Mouse (Mus musculus): ENCODE measurements around the gene Slc24a3. TPM values are rescaled to one million over a fixed set of nuclear protein-coding genes. Genes with fewer than 3 reads are reported as not detected.

Gene Slc24a3
- polyA plus RNA-seq, 1 experiment from 2014 or later: 2.8 TPM

DNA sequence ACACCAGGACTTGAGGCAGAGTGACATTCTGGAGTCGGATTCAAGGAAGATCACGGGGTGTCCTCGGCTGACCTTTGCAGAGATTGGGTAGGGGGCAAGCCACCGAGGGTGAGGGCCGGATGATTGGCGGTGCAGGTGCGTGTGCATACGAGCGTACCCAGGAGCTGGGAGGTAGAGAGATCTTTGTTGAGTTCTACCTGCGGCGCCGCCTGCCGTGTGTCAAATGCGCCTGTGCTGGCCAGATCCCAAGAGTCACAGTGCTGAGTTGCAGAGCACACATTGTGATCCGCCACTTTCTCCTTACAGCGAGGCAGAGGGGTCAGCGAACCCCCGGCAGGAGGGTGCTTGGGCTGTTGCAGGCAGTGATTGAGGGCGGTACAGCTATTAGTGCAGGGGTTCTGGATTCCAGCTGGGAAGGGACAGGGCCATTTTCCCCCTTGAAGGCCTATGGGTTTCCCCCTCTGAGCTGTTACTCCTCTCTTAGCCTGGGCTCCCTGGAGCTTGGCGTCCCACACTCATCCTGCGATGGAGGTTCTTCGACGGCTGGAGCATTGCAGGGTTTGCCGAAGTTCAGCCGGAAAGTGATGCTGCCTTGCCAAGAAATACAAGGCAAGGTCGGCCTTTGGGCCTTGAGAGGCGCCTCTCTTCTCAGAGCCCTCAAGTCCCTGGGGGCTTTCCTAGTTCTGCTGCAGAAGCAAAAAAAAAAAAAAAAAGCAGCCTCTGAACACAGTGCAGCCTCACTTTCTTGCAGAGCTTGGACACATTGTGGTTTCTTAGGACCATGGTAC is 508.4 kb downstream of the Slc24a3 start:
- Histone ChIP-seq H3K9me3 (peaks cover 3% of the 10 kb centered on the region; the same call in 1 of the 2 replicates), H3K4me1 (peaks cover 54% of the 10 kb centered on the region), H3K27me3 (no peaks in the 10 kb centered on the region), H3K27ac (peak overlapping the region; percentile 81), H3K9ac (peak overlapping the region; percentile 78), H3K36me3 (0 out of 2 replicates have a peak, but pooled peaks cover 5% of the 10 kb centered on the region), H3K4me3 (peak overlapping the region; percentile 74), H3K4me2 (replicated peaks) (peak overlapping the region; percentile 91)
- 5% methylated on average over 27 of the region's 27 CpGs for WGBS
- ATAC-seq (ENCODE audit: low FRiP score, low read depth): 0 out of 2 replicates have a peak, but pooled peaks have one; percentile 9

GRCm38 (mm10) chr2:145676544-145676925 is 509.0 kb downstream of the Slc24a3 start:
- H3K4me2 ChIP-seq (replicated peaks): peak overlapping the region; percentile 91
- no peak overlapping the region for H3K9ac ChIP-seq
- peaks cover 54% of the 10 kb centered on the region for H3K4me1 ChIP-seq
- H3K36me3 ChIP-seq: 0 out of 2 replicates have a peak, but pooled peaks cover 5% of the 10 kb centered on the region
- peak overlapping the region; percentile 3; the same call in 1 of the 2 replicates for H3K4me3 ChIP-seq
- WGBS: 41% methylated on average over 3 of the region's 3 CpGs
- H3K9me3 ChIP-seq: peaks cover 3% of the 10 kb centered on the region; the same call in 1 of the 2 replicates
- no peak for ATAC-seq (ENCODE audit: low FRiP score, low read depth)
- no peak overlapping the region; the same call in 1 of the 2 replicates for H3K27ac ChIP-seq
- H3K27me3 ChIP-seq: no peaks in the 10 kb centered on the region

DNA sequence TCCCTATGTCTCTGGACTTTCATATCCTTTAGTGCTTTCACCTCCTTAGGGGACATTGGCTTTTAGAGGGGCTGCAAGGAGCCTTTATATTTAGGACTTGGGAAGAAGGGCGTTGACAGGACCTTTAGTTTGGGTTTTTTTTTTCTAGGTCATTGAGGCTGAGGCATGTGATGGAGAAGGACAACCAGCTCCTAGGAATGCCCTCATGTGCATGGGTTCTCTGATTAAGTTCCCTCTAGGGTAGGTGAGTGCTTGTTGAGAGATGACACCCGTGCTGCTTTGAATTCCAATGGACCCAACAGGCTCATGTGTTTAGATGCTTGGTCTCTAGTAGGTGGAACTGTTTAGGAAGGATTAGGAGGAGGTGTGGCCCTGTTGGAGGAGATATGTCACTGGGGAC is 509.4 kb downstream of the Slc24a3 start:
- no peak overlapping the region for H3K27ac ChIP-seq
- H3K36me3 ChIP-seq: 0 out of 2 replicates have a peak, but pooled peaks cover 5% of the 10 kb centered on the region
- H3K9ac ChIP-seq: no peak overlapping the region
- peaks cover 3% of the 10 kb centered on the region; the same call in 1 of the 2 replicates for H3K9me3 ChIP-seq
- H3K4me2 ChIP-seq (replicated peaks): peak overlapping the region; percentile 91
- ATAC-seq (ENCODE audit: low FRiP score, low read depth): no peak
- 0 out of 2 replicates have a peak overlapping the region, but pooled peaks have one; percentile 3 for H3K4me3 ChIP-seq
- H3K4me1 ChIP-seq: peaks cover 54% of the 10 kb centered on the region
- WGBS: 84% methylated on average over 2 of the region's 2 CpGs
- no peaks in the 10 kb centered on the region for H3K27me3 ChIP-seq

- peaks cover 3% of the 10 kb centered on the region; the same call in 1 of the 2 replicates for H3K9me3 ChIP-seq
- H3K4me2 ChIP-seq (replicated peaks): no peak overlapping the region
- no peak for ATAC-seq (ENCODE audit: low FRiP score, low read depth)
- no peak overlapping the region for H3K4me3 ChIP-seq
- H3K27ac ChIP-seq: 0 out of 2 replicates have a peak overlapping the region, but pooled peaks have one; percentile 22
- H3K36me3 ChIP-seq: 0 out of 2 replicates have a peak, but pooled peaks cover 5% of the 10 kb centered on the region
- no peak overlapping the region for H3K9ac ChIP-seq
- WGBS: 71% methylated on average over 2 of the region's 2 CpGs
- peaks cover 58% of the 10 kb centered on the region for H3K4me1 ChIP-seq
- no peaks in the 10 kb centered on the region for H3K27me3 ChIP-seq
These were observed 512.6 kb downstream of the Slc24a3 start for GRCm38 (mm10) chr2:145680141-145680540.

DNA sequence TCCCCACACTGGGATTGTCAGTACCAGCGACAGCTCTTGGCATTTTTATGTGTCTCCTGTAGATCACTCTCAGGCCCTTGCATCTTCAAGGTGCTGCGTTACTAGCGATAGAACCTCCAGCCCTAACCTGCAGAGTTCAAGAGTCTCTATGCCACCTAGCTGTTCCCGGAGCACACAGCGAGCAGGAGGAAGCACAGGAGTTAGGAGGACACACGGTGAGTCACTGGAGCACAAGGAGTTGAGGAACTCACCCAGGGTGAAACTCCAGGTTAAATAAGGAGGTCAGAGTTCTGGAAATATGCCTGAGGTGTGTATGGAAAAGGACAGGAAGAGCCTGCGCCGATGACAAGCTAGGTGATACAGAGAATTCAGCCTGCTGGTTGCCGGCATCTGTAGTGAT is 513.2 kb downstream of the Slc24a3 start:
- ATAC-seq (ENCODE audit: low FRiP score, low read depth): no peak
- WGBS: 72% methylated on average over 9 of the region's 9 CpGs

DNA sequence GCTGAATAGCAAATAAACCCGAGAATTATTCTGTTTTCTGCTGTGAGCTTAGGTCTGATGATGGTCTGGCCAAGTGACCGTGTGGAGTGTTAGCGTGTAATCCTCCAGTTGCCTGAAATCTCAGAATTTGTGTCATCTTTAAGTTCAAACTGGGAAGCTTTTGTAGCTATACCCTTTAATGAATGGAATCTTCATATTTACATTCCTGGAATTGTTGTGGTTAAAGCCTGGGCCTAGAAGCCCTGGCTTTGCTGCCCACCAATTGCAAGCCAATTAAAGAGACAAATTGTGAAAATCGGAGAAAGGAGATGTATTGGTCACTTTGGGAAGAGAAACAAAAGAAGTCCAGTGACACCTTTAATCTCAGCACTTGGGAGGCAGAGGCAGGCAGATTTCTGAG is 514.1 kb downstream of the Slc24a3 start:
- WGBS: 84% methylated on average over 4 of the region's 4 CpGs
- 0 out of 2 replicates have a peak, but pooled peaks cover 5% of the 10 kb centered on the region for H3K36me3 ChIP-seq
- H3K9me3 ChIP-seq: peaks cover 3% of the 10 kb centered on the region; the same call in 1 of the 2 replicates
- H3K27me3 ChIP-seq: no peaks in the 10 kb centered on the region
- H3K4me3 ChIP-seq: no peak overlapping the region
- ATAC-seq (ENCODE audit: low FRiP score, low read depth): no peak
- peaks cover 50% of the 10 kb centered on the region for H3K4me1 ChIP-seq
- no peak overlapping the region for H3K4me2 ChIP-seq (replicated peaks)
- H3K27ac ChIP-seq: no peak overlapping the region
- H3K9ac ChIP-seq: no peak overlapping the region

More for the DNA sequence above, 513.2 kb downstream of the Slc24a3 start:
- Histone ChIP-seq H3K9me3 (peaks cover 3% of the 10 kb centered on the region; the same call in 1 of the 2 replicates), H3K4me1 (peaks cover 58% of the 10 kb centered on the region), H3K27ac (no peak overlapping the region), H3K4me2 (replicated peaks) (no peak overlapping the region), H3K4me3 (no peak overlapping the region), H3K27me3 (no peaks in the 10 kb centered on the region), H3K9ac (no peak overlapping the region), H3K36me3 (0 out of 2 replicates have a peak, but pooled peaks cover 5% of the 10 kb centered on the region)

- Histone ChIP-seq H3K4me2 (replicated peaks) (no peak overlapping the region), H3K4me3 (no peak overlapping the region), H3K9ac (no peak overlapping the region), H3K27me3 (no peaks in the 10 kb centered on the region), H3K4me1 (peaks cover 42% of the 10 kb centered on the region), H3K9me3 (no peaks in the 10 kb centered on the region), H3K36me3 (no peaks in the 10 kb centered on the region), H3K27ac (no peak overlapping the region)
- no peak for ATAC-seq (ENCODE audit: low FRiP score, low read depth)
- 29% methylated on average over 3 of the region's 3 CpGs for WGBS
These were observed 515.4 kb downstream of the Slc24a3 start for GRCm38 (mm10) chr2:145682924-145683323.

GRCm38 (mm10) chr2:145683536-145683935 is 516.0 kb downstream of the Slc24a3 start:
- WGBS: 79% methylated on average over 3 of the region's 3 CpGs
- no peaks in the 10 kb centered on the region for H3K36me3 ChIP-seq
- H3K27me3 ChIP-seq: no peaks in the 10 kb centered on the region
- H3K9me3 ChIP-seq: no peaks in the 10 kb centered on the region
- no peak for ATAC-seq (ENCODE audit: low FRiP score, low read depth)
- H3K4me1 ChIP-seq: peaks cover 39% of the 10 kb centered on the region
- H3K4me3 ChIP-seq: no peak overlapping the region
- H3K9ac ChIP-seq: no peak overlapping the region
- H3K4me2 ChIP-seq (replicated peaks): no peak overlapping the region
- no peak overlapping the region; the same call in 1 of the 2 replicates for H3K27ac ChIP-seq

DNA sequence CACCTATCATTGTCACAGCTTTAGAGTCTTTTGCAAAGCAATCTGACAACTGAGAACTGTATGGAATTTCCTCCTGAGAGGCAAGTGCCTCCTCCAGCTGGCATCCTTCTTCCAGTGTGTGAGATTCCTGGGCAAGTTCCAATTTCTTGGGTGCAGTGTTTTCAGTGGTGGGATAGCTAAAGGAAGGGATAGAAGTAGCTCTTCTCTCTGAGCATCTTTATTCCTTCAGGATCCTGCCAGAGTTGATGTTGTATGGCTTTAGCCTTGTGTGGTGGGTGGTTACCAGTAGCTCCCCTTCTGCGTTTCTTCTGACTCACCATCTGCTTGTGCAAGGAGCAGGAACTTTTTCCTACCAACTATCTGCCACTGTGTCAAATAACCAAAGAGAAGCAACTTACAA is 516.6 kb downstream of the Slc24a3 start:
- peaks cover 33% of the 10 kb centered on the region for H3K4me1 ChIP-seq
- no peaks in the 10 kb centered on the region for H3K27me3 ChIP-seq
- H3K4me2 ChIP-seq (replicated peaks): no peak overlapping the region
- H3K4me3 ChIP-seq: no peak overlapping the region
- no peaks in the 10 kb centered on the region for H3K9me3 ChIP-seq
- ATAC-seq (ENCODE audit: low FRiP score, low read depth): no peak
- H3K36me3 ChIP-seq: no peaks in the 10 kb centered on the region
- 89% methylated on average over 1 of the region's 1 CpGs for WGBS
- H3K9ac ChIP-seq: no peak overlapping the region
- no peak overlapping the region for H3K27ac ChIP-seq

DNA sequence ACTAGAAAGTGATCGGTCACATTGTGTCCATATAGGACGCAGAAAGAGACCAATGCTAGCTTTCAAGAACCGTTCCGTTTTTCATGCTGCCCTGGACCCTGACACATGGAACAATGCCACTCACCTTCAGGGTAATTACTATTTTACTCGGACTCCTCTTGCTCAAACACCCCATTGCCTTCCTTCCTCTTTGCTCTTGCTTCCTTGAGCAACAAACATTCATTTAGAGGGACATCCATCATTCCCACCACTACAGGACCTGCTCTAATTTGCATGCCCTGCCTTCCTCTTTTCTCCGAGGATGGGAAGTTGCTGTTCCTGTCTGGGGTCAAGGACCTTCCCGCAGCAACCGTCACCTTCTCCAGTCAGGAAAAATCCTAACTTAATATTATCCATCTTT is 517.3 kb downstream of the Slc24a3 start:
- no peak overlapping the region for H3K27ac ChIP-seq

GRCm38 (mm10) chr2:145686017-145686416 is 518.5 kb downstream of the Slc24a3 start:
- H3K27ac ChIP-seq: no peak overlapping the region
- H3K4me3 ChIP-seq: no peak overlapping the region
- no peak overlapping the region for H3K9ac ChIP-seq
- ATAC-seq (ENCODE audit: low FRiP score, low read depth): no peak
- no peaks in the 10 kb centered on the region for H3K27me3 ChIP-seq
- H3K9me3 ChIP-seq: no peaks in the 10 kb centered on the region
- H3K36me3 ChIP-seq: no peaks in the 10 kb centered on the region
- 86% methylated on average over 4 of the region's 4 CpGs for whole genome bisulfite sequencing
- H3K4me1 ChIP-seq: peaks cover 29% of the 10 kb centered on the region
- H3K4me2 ChIP-seq (replicated peaks): no peak overlapping the region

More for the DNA sequence above, 517.3 kb downstream of the Slc24a3 start:
- H3K36me3 ChIP-seq: no peaks in the 10 kb centered on the region
- no peak overlapping the region for H3K9ac ChIP-seq
- H3K4me1 ChIP-seq: peaks cover 31% of the 10 kb centered on the region
- no peak overlapping the region for H3K4me2 ChIP-seq (replicated peaks)
- H3K27me3 ChIP-seq: no peaks in the 10 kb centered on the region
- no peak overlapping the region for H3K4me3 ChIP-seq
- no peak for ATAC-seq (ENCODE audit: low FRiP score, low read depth)
- 83% methylated on average over 8 of the region's 8 CpGs for WGBS
- no peaks in the 10 kb centered on the region for H3K9me3 ChIP-seq

GRCm38 (mm10) chr2:145691367-145692009 is 523.9 kb downstream of the Slc24a3 start:
- 86% methylated on average over 10 of the region's 10 CpGs for WGBS
- H3K27ac ChIP-seq: no peak overlapping the region
- H3K36me3 ChIP-seq: no peaks in the 10 kb centered on the region
- H3K4me3 ChIP-seq: no peak overlapping the region
- no peak overlapping the region for H3K4me2 ChIP-seq (replicated peaks)
- H3K9me3 ChIP-seq: no peaks in the 10 kb centered on the region
- no peak overlapping the region for H3K9ac ChIP-seq
- no peaks in the 10 kb centered on the region for H3K27me3 ChIP-seq
- H3K4me1 ChIP-seq: peaks cover 19% of the 10 kb centered on the region
- ATAC-seq (ENCODE audit: low FRiP score, low read depth): no peak

Measured in limb, embryonic 13.5 days (tissue).